Mouse (Mus musculus) embryonic facial prominence, embryonic 14.5 days (tissue): Measurements from ENCODE around the gene Zfp652. TPM values are rescaled to one million over a fixed set of nuclear protein-coding genes. Genes with fewer than 3 reads are reported as not detected.

Experiments
- ATAC-seq: fragments of 200-750 bp; cut with Nextera tagmentation; 2 replicates; pipeline ENCODE4 v1.8.0; 2017; ENCODE audit warnings: low read depth, moderate number of reproducible peaks, moderate TSS enrichment
- DNase-seq: peaks from one replicate; pipeline ENCODE4 v3.0.0-alpha.2; 2015; ENCODE audit warnings: low spot score
- H3K27ac ChIP-seq: fragments of 300-500 bp; sonication (generic); replicated peaks from 2 replicates; pipeline ENCODE4 v1.5.1; 2014; ENCODE audit warnings: low read depth, mild to moderate bottlenecking, low read length, moderate library complexity
- H3K27me3 ChIP-seq: fragments of 300-500 bp; sonication (generic); replicated peaks from 2 replicates; pipeline ENCODE4 v1.6.1; 2014; ENCODE audit warnings: low read length; ENCODE audit not compliant: control insufficient read depth, insufficient read depth
- H3K36me3 ChIP-seq: fragments of 300-500 bp; sonication (generic); 2 replicates; pipeline ENCODE4 v1.6.1; 2014; ENCODE audit warnings: low read length, mixed read lengths; ENCODE audit not compliant: control insufficient read depth, insufficient read depth
- H3K4me1 ChIP-seq: fragments of 300-500 bp; sonication (generic); 2 replicates; pipeline ENCODE4 v1.6.1; 2014; ENCODE audit warnings: antibody characterized with exemption, low read length; ENCODE audit not compliant: control insufficient read depth, insufficient read depth
- H3K4me2 ChIP-seq: fragments of 300-500 bp; sonication (generic); 2 replicates; pipeline ENCODE4 v1.6.1; 2014; ENCODE audit warnings: low read depth, mild to moderate bottlenecking, low read length, moderate library complexity, mixed read lengths
- H3K4me3 ChIP-seq: fragments of 300-500 bp; sonication (generic); 2 replicates; pipeline ENCODE4 v1.5.1; 2014; ENCODE audit warnings: low read depth, mild to moderate bottlenecking, low read length
- H3K9ac ChIP-seq: fragments of 300-500 bp; sonication (generic); 2 replicates; pipeline ENCODE4 v1.6.1; 2014; ENCODE audit warnings: low read depth, mild to moderate bottlenecking, low read length, moderate library complexity, mixed read lengths
- H3K9me3 ChIP-seq: fragments of 300-500 bp; sonication (generic); 2 replicates; pipeline ENCODE4 v1.6.1; 2016; ENCODE audit warnings: low read length; ENCODE audit not compliant: control insufficient read depth
- WGBS: fragments of 180-500 bp; shearing (Covaris S2); extraction: QIAGEN DNeasy Blood & Tissue Kit; methylation state at CpG from one replicate; pipeline ENCODE4 v1.1.7; 2014; 5-methylcytosine and 5-hydroxymethylcytosine counted together
- polyA plus RNA-seq: library from polyadenylated mRNA; unstranded; fragments of >200 nt; fragmentation: Nextera tagmentation; extraction: Ambion mirVana; gene quantifications from 2 replicates; pipeline ENCODE4 v1.2.1, GENCODE M21; 2014

Zfp652 gene
- polyA plus RNA-seq, 1 experiment from 2014 or later = 11.5 TPM

GRCm38 (mm10) chr11:95842074-95842681 is 129.7 kb downstream of the Zfp652 start, which contains the start of gene Abi3:
Abi3 (minus strand) TSS chr11:95842476.
- Histone ChIP-seq H3K9me3 (no peaks in the 10 kb centered on the region), H3K4me2 (peak within 1 kb of the TSS; percentile 36), H3K36me3 (no peaks in the 10 kb centered on the region), H3K27ac (peak within 1 kb of the TSS; percentile 17; the same call in 1 of the 2 replicates), H3K9ac (peak within 1 kb of the TSS; percentile 42; the same call in 1 of the 2 replicates), H3K4me1 (peaks cover 4% of the 10 kb centered on the region), H3K4me3 (peak within 1 kb of the TSS; percentile 19), H3K27me3 (no peaks in the 10 kb centered on the region)
- 14% methylated on average over 11 of the region's 11 CpGs for WGBS
- ATAC-seq (peak; percentile 45), DNase-seq (peak; percentile 59)

- H3K4me2 ChIP-seq = no peak overlapping the region; the same call in 1 of the 2 replicates
- H3K9me3 ChIP-seq = no peaks in the 10 kb centered on the region
- DNase-seq = no peak
- H3K36me3 ChIP-seq = no peaks in the 10 kb centered on the region
- H3K4me1 ChIP-seq = no peaks in the 10 kb centered on the region
- 80% methylated on average over 5 of the region's 5 CpGs for WGBS
- H3K27ac ChIP-seq = peak overlapping the region; percentile 17; the same call in 1 of the 2 replicates
- H3K27me3 ChIP-seq = no peaks in the 10 kb centered on the region
- no peak for ATAC-seq
- no peak overlapping the region for H3K4me3 ChIP-seq
- H3K9ac ChIP-seq = no peak overlapping the region
Measured at GRCm38 (mm10) chr11:95842953-95843352, 130.5 kb downstream of the Zfp652 start.

DNA sequence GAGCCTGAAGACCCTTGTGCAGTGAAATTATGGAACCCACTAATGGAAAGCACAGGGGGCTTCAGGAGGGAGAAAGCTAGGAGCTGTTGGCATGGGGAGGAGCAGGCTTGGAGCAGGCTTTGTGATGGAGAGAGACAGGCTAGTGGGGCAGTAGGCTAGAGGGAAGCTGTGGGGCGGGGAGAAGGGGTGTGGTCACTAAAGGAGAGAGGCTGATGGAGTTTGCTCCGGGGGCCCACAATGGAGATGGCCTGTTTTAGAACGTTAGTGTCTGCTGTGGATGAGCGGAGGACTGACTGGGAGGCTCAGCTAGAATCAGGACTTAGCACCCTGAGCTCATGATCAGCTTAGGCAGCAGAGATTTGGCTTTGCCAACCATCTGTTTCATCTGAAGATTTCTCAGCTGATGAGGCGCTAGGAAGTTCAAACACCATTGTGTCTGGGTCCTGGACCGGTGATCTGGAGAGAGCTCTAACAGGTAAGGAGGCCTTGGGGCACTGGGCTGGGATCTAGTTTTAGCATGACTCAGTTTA is 131.0 kb downstream of the Zfp652 start:
- no peak for DNase-seq
- WGBS = 72% methylated on average over 6 of the region's 6 CpGs
- no peak for ATAC-seq
- Histone ChIP-seq H3K27ac (no peak overlapping the region), H3K4me3 (no peak overlapping the region), H3K4me1 (no peaks in the 10 kb centered on the region), H3K9ac (no peak overlapping the region), H3K27me3 (no peaks in the 10 kb centered on the region), H3K9me3 (no peaks in the 10 kb centered on the region), H3K4me2 (no peak overlapping the region), H3K36me3 (no peaks in the 10 kb centered on the region)

DNA sequence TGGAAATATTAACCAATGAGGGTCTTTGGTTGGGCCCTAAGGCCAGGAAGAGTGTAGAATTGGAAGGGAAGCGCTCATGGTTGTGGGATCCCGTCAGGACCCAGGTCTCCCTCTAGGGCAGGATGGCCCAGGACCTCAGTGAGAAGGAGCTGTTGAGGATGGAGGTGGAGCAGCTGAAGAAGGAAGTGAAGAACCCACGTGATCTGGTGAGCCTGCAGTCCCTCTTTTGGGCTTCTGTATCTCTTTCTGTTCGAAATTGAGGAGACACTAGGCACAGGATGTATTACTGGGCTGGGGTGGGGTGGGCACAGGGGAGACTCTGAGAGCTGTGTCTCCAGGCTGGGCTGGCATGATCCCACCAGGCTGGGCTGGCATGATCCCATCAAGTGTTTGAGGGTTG is 132.5 kb downstream of the Zfp652 start:
- H3K27me3 ChIP-seq = no peaks in the 10 kb centered on the region
- 76% methylated on average over 4 of the region's 4 CpGs for WGBS
- H3K27ac ChIP-seq = no peak overlapping the region
- ATAC-seq (no peak), DNase-seq (no peak)
- no peak overlapping the region for H3K4me2 ChIP-seq
- no peak overlapping the region for H3K4me3 ChIP-seq
- H3K36me3 ChIP-seq = no peaks in the 10 kb centered on the region
- H3K9ac ChIP-seq = no peak overlapping the region
- H3K9me3 ChIP-seq = no peaks in the 10 kb centered on the region
- H3K4me1 ChIP-seq = no peaks in the 10 kb centered on the region

DNA sequence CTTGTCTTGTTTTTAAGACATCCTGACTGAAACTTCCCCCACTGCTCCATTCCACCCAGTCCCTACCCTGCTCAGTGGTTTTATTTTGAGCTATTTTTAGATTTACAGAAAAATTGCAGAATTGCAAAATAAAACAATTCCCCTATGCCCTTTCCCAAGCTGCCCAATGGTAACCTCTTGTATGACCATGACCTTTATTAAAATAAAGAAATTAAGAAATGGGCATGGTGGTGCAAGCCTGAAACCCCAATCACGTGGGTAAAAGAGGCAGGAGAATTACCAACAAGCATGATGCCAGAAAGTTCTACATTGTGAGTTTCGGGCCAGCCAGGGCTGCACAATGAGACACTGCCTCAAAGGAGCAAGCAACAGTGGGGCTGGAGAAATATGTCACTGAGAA is 138.4 kb downstream of the Zfp652 start:
- H3K27me3 ChIP-seq = no peaks in the 10 kb centered on the region
- DNase-seq (no peak), ATAC-seq (no peak)
- 76% methylated on average over 2 of the region's 2 CpGs for WGBS
- no peaks in the 10 kb centered on the region for H3K4me1 ChIP-seq
- no peak overlapping the region for H3K27ac ChIP-seq
- H3K36me3 ChIP-seq = no peaks in the 10 kb centered on the region
- H3K9me3 ChIP-seq = no peaks in the 10 kb centered on the region
- H3K9ac ChIP-seq = no peak overlapping the region
- H3K4me2 ChIP-seq = no peak overlapping the region
- H3K4me3 ChIP-seq = no peak overlapping the region

GRCm38 (mm10) chr11:95853684-95854083 is 141.2 kb downstream of the Zfp652 start:
- no peak for ATAC-seq
- H3K27ac ChIP-seq = no peak overlapping the region
- no peaks in the 10 kb centered on the region for H3K9me3 ChIP-seq
- no peaks in the 10 kb centered on the region for H3K27me3 ChIP-seq
- no peak overlapping the region for H3K9ac ChIP-seq
- no peaks in the 10 kb centered on the region for H3K36me3 ChIP-seq
- no peak overlapping the region for H3K4me3 ChIP-seq
- no peaks in the 10 kb centered on the region for H3K4me1 ChIP-seq
- WGBS = 65% methylated on average over 5 of the region's 5 CpGs
- H3K4me2 ChIP-seq = no peak overlapping the region
- peak; percentile 23 for DNase-seq

- Histone ChIP-seq H3K4me1 (peaks cover 6% of the 10 kb centered on the region), H3K9me3 (no peaks in the 10 kb centered on the region), H3K27ac (no peak overlapping the region), H3K9ac (no peak overlapping the region), H3K36me3 (no peaks in the 10 kb centered on the region), H3K27me3 (no peaks in the 10 kb centered on the region), H3K4me3 (no peak overlapping the region), H3K4me2 (peak overlapping the region; percentile 75; the same call in 1 of the 2 replicates)
- WGBS = 69% methylated on average over 4 of the region's 4 CpGs
- DNase-seq (no peak), ATAC-seq (no peak)
Measured at GRCm38 (mm10) chr11:95857306-95857705, 144.8 kb downstream of the Zfp652 start.

GRCm38 (mm10) chr11:95857716-95858527 is 145.4 kb downstream of the Zfp652 start:
- H3K9ac ChIP-seq = peak overlapping the region; percentile 69
- H3K27ac ChIP-seq = peak overlapping the region; percentile 95
- WGBS = 20% methylated on average over 21 of the region's 21 CpGs
- peak overlapping the region; percentile 75 for H3K4me2 ChIP-seq
- DNase-seq = peak; percentile 62
- H3K27me3 ChIP-seq = no peaks in the 10 kb centered on the region
- H3K9me3 ChIP-seq = no peaks in the 10 kb centered on the region
- ATAC-seq = peak; percentile 28
- peak overlapping the region; percentile 80 for H3K4me3 ChIP-seq
- H3K36me3 ChIP-seq = no peaks in the 10 kb centered on the region
- peaks cover 6% of the 10 kb centered on the region for H3K4me1 ChIP-seq
